Mouse (Mus musculus): ENCODE measurements around the gene Gm31371. TPM values are rescaled to one million over a fixed set of nuclear protein-coding genes. Genes with fewer than 3 reads are reported as not detected.
"Not testable (repeated sequence)": the region's sequence is repeated elsewhere in the genome, so short reads cannot be mapped to it uniquely, and the experiment has no call there.

Gene Gm31371
- total RNA-seq (2014; fragmentation: Nextera tagmentation) (not detected in 2 replicates), total RNA-seq (2017) (0.49 TPM in 1 of 2 replicates, not detected in the other), polyA plus RNA-seq (2012) (not detected in 2 replicates)

GRCm38 (mm10) chr8:19903092-19903491 lies at the start of gene Gm31371:
Gene Gm31371 (plus strand): TSS chr8:19903392.
- not testable (repeated sequence) for ATAC-seq (ENCODE audit: extremely low read depth, insufficient number of reproducible peaks, low FRiP score, poor library complexity, severe bottlenecking); H3K27me3 ChIP-seq (ENCODE audit: insufficient read depth, low read length); H3K36me3 ChIP-seq (replicated peaks); H3K4me1 ChIP-seq (ENCODE audit: insufficient read depth, low read depth, low read length); H3K9me3 ChIP-seq (replicated peaks); DNase-seq (ENCODE audit: low spot score); H3K4me3 ChIP-seq (ENCODE audit: low read depth, low read length)

- not testable (repeated sequence) for H3K36me3 ChIP-seq (replicated peaks); DNase-seq (ENCODE audit: low spot score); H3K27me3 ChIP-seq (ENCODE audit: insufficient read depth, low read length); H3K9me3 ChIP-seq (replicated peaks); H3K4me1 ChIP-seq (ENCODE audit: insufficient read depth, low read depth, low read length); ATAC-seq (ENCODE audit: extremely low read depth, insufficient number of reproducible peaks, low FRiP score, poor library complexity, severe bottlenecking); H3K4me3 ChIP-seq (ENCODE audit: low read depth, low read length)
Observed at GRCm38 (mm10) chr8:19906425-19907055, 3.3 kb downstream of the Gm31371 start.

- ATAC-seq (ENCODE audit: extremely low read depth, insufficient number of reproducible peaks, low FRiP score, poor library complexity, severe bottlenecking); H3K27me3 ChIP-seq (ENCODE audit: insufficient read depth, low read length); H3K9me3 ChIP-seq (replicated peaks); DNase-seq (ENCODE audit: low spot score); H3K4me3 ChIP-seq (ENCODE audit: low read depth, low read length); H3K4me1 ChIP-seq (ENCODE audit: insufficient read depth, low read depth, low read length); H3K36me3 ChIP-seq (replicated peaks): not testable (repeated sequence)
Observed at GRCm38 (mm10) chr8:19908841-19909321, 5.7 kb downstream of the Gm31371 start.

GRCm38 (mm10) chr8:19919086-19919485 lies 15.9 kb downstream of the Gm31371 start:
- not testable (repeated sequence) for ATAC-seq (ENCODE audit: extremely low read depth, insufficient number of reproducible peaks, low FRiP score, poor library complexity, severe bottlenecking)

GRCm38 (mm10) chr8:19934274-19934673 lies 31.1 kb downstream of the Gm31371 start:
- not testable (repeated sequence) for H3K4me1 ChIP-seq (ENCODE audit: insufficient read depth, low read depth, low read length); DNase-seq (ENCODE audit: low spot score); H3K36me3 ChIP-seq (replicated peaks); H3K9me3 ChIP-seq (replicated peaks); ATAC-seq (ENCODE audit: extremely low read depth, insufficient number of reproducible peaks, low FRiP score, poor library complexity, severe bottlenecking); H3K4me3 ChIP-seq (ENCODE audit: low read depth, low read length); H3K27me3 ChIP-seq (ENCODE audit: insufficient read depth, low read length)

More at GRCm38 (mm10) chr8:19919086-19919485, 15.9 kb downstream of the Gm31371 start:
- not testable (repeated sequence) for H3K9me3 ChIP-seq (replicated peaks); H3K4me3 ChIP-seq (ENCODE audit: low read depth, low read length); H3K27me3 ChIP-seq (ENCODE audit: insufficient read depth, low read length); H3K4me1 ChIP-seq (ENCODE audit: insufficient read depth, low read depth, low read length); H3K36me3 ChIP-seq (replicated peaks); DNase-seq (ENCODE audit: low spot score)

- not testable (repeated sequence) for ATAC-seq (ENCODE audit: extremely low read depth, insufficient number of reproducible peaks, low FRiP score, poor library complexity, severe bottlenecking); H3K9me3 ChIP-seq (replicated peaks); H3K4me1 ChIP-seq (ENCODE audit: insufficient read depth, low read depth, low read length); H3K27me3 ChIP-seq (ENCODE audit: insufficient read depth, low read length); H3K4me3 ChIP-seq (ENCODE audit: low read depth, low read length); DNase-seq (ENCODE audit: low spot score); H3K36me3 ChIP-seq (replicated peaks)
Observed at GRCm38 (mm10) chr8:19935541-19936030, 32.4 kb downstream of the Gm31371 start.

- no peak for ATAC-seq (ENCODE audit: extremely low read depth, insufficient number of reproducible peaks, low FRiP score, poor library complexity, severe bottlenecking)
- Histone ChIP-seq H3K4me1 (ENCODE audit: insufficient read depth, low read depth, low read length) (no peaks in the 10 kb centered on the region), H3K27me3 (ENCODE audit: insufficient read depth, low read length) (peaks cover 2% of the 10 kb centered on the region; the same call in 1 of the 2 replicates), H3K4me3 (ENCODE audit: low read depth, low read length) (no peak overlapping the region), H3K36me3 (replicated peaks) (no peaks in the 10 kb centered on the region), H3K9me3 (replicated peaks) (no peaks in the 10 kb centered on the region)
- TF ChIP-seq CTCF (IDR thresholded peaks at IDR 0.05; ENCODE audit: low read depth, low read length), result no peak
- TF ChIP-seq GATA2 (IDR thresholded peaks at IDR 0.05; ENCODE audit: borderline replicate concordance, low read depth, low read length), result no peak
- no peak for TF ChIP-seq POLR2AphosphoS5 (IDR thresholded peaks at IDR 0.05; ENCODE audit: insufficient replicate concordance, low read depth, low read length)
- TF ChIP-seq GATA1 (IDR thresholded peaks at IDR 0.05; ENCODE audit: borderline replicate concordance, low read length), result no peak
- TF ChIP-seq TAL1 (conservative IDR thresholded peaks at IDR 0.05; ENCODE audit: low read depth, low read length), result no peak
- no peak for DNase-seq (ENCODE audit: low spot score)
Observed at GRCm38 (mm10) chr8:19960935-19961334, 57.7 kb downstream of the Gm31371 start.

GRCm38 (mm10) chr8:19963766-19964165 lies 60.6 kb downstream of the Gm31371 start:
- not testable (repeated sequence) for H3K27me3 ChIP-seq (ENCODE audit: insufficient read depth, low read length); H3K36me3 ChIP-seq (replicated peaks); H3K4me1 ChIP-seq (ENCODE audit: insufficient read depth, low read depth, low read length); DNase-seq (ENCODE audit: low spot score); ATAC-seq (ENCODE audit: extremely low read depth, insufficient number of reproducible peaks, low FRiP score, poor library complexity, severe bottlenecking); H3K4me3 ChIP-seq (ENCODE audit: low read depth, low read length); H3K9me3 ChIP-seq (replicated peaks)

GRCm38 (mm10) chr8:19968151-19968550 lies 65.0 kb downstream of the Gm31371 start:
- not testable (repeated sequence) for H3K4me1 ChIP-seq (ENCODE audit: insufficient read depth, low read depth, low read length); H3K9me3 ChIP-seq (replicated peaks); H3K4me3 ChIP-seq (ENCODE audit: low read depth, low read length); H3K27me3 ChIP-seq (ENCODE audit: insufficient read depth, low read length); ATAC-seq (ENCODE audit: extremely low read depth, insufficient number of reproducible peaks, low FRiP score, poor library complexity, severe bottlenecking); DNase-seq (ENCODE audit: low spot score); H3K36me3 ChIP-seq (replicated peaks)

GRCm38 (mm10) chr8:19975237-19975636 lies 72.0 kb downstream of the Gm31371 start:
- H3K27me3 ChIP-seq (ENCODE audit: insufficient read depth, low read length); H3K36me3 ChIP-seq (replicated peaks); H3K4me3 ChIP-seq (ENCODE audit: low read depth, low read length); ATAC-seq (ENCODE audit: extremely low read depth, insufficient number of reproducible peaks, low FRiP score, poor library complexity, severe bottlenecking); H3K4me1 ChIP-seq (ENCODE audit: insufficient read depth, low read depth, low read length); DNase-seq (ENCODE audit: low spot score); H3K9me3 ChIP-seq (replicated peaks): not testable (repeated sequence)
